Mouse (Mus musculus): ENCODE measurements around the gene Gm11096. TPM values are rescaled to one million over a fixed set of nuclear protein-coding genes. Genes with fewer than 3 reads are reported as not detected.

Gm11096 gene
- polyA plus RNA-seq, 1 experiment, result not detected

DNA sequence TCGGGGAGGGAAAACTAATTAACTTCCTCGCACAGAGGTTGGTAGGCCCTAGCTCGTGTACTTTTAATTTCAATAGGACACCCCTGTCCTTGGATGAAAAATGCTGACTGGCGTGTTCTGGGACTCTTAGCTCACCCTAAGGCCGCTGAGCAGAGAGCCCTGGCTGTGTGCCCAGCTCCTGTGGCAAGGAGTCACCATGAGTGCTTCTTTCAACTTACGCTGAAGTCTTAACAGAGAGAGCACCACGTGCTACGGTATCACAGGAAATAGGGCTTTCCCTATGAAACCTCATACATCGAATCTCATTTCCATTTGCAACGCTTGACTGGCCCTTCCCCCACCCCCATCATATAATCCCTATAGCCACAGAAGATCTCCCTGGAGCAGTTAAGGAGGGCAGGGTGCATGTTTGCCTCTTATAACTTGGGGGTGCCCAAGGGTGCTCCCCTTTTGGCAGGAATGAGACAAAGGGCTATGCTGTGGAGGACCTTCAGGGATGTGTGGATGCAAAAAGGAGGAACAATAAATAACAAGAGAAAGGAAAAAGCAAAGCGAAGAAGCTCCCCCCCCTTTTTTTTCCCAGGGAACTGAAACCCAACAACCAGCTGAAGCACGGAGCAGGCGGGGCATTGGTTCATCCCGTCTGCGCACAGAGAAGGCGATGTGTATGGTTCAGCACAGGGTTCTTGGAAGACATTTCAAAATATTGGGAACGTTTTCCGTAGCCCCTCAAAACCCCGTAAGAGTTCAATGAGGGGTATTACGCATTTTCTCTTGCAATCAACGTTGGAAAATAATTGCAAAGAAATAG, 39.0 kb downstream of the Gm11096 start:
- no peak for TF ChIP-seq POLR2A (IDR thresholded peaks at IDR 0.05; ENCODE audit: low read depth, low read length)
- no peak for TF ChIP-seq CTCF (conservative IDR thresholded peaks at IDR 0.05; ENCODE audit: insufficient read depth, insufficient read length, low read depth, low read length)
- DNase-seq, result peak; percentile 88
- 50% methylated on average over 21 of the region's 21 CpGs for WGBS
- Histone ChIP-seq H3K4me1 (ENCODE audit: control insufficient read depth, insufficient read depth, low read length) (no peaks in the 10 kb centered on the region), H3K4me3 (ENCODE audit: insufficient read depth, low read depth, low read length) (no peak overlapping the region), H3K27ac (ENCODE audit: insufficient read depth, low read depth, low read length) (no peak overlapping the region), H3K36me3 (ENCODE audit: control insufficient read depth, insufficient read depth, low read length) (no peaks in the 10 kb centered on the region), H3K27me3 (replicated peaks; ENCODE audit: control insufficient read depth, insufficient read depth, low read length) (no peaks in the 10 kb centered on the region)

DNA sequence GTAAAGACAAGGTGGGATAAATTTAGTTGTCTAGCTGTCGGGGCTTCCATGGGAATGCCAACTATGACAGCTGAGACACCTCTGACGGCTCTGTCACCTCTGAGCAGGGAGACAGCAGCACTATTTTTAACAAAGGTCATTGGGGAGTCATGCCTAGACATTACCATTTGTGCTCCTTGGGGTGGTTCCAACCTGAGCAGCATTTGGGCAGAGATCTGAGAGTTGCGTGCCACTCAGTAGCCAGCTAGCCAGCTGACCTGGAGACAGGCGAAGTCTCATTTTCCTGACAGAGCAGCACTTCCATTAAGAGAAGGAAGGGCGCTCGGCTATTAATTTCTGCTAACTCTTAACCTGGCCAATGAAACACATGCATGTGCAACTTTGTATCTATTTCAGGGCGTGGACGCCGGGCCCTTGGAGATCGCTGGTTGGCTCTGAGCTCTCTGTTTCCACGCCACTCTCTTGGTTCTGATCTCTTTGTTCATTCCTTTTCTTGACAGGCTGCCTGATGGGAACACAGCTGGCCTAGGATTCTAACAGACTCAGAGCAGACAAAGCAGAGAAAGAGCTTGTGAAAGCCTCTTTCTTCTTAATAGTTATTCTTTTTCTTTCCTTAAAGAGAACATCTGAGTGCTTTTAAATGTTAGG, 40.4 kb downstream of the Gm11096 start:
- Histone ChIP-seq H3K27me3 (replicated peaks; ENCODE audit: control insufficient read depth, insufficient read depth, low read length) (no peaks in the 10 kb centered on the region), H3K36me3 (ENCODE audit: control insufficient read depth, insufficient read depth, low read length) (no peaks in the 10 kb centered on the region), H3K4me3 (ENCODE audit: insufficient read depth, low read depth, low read length) (no peak overlapping the region), H3K4me1 (ENCODE audit: control insufficient read depth, insufficient read depth, low read length) (no peaks in the 10 kb centered on the region), H3K27ac (ENCODE audit: insufficient read depth, low read depth, low read length) (no peak overlapping the region)
- peak; percentile 5 for DNase-seq
- no peak for TF ChIP-seq CTCF (conservative IDR thresholded peaks at IDR 0.05; ENCODE audit: insufficient read depth, insufficient read length, low read depth, low read length)
- WGBS, result 89% methylated on average over 11 of the region's 11 CpGs

GRCm38 (mm10) chr17:81486388-81486787, 44.8 kb downstream of the Gm11096 start:
- H3K4me1 ChIP-seq (ENCODE audit: control insufficient read depth, insufficient read depth, low read length), result no peaks in the 10 kb centered on the region
- H3K27me3 ChIP-seq (replicated peaks; ENCODE audit: control insufficient read depth, insufficient read depth, low read length), result no peaks in the 10 kb centered on the region
- no peak for DNase-seq
- TF ChIP-seq POLR2A (IDR thresholded peaks at IDR 0.05; ENCODE audit: low read depth, low read length) (no peak), CTCF (conservative IDR thresholded peaks at IDR 0.05; ENCODE audit: insufficient read depth, insufficient read length, low read depth, low read length) (no peak)
- H3K36me3 ChIP-seq (ENCODE audit: control insufficient read depth, insufficient read depth, low read length), result no peaks in the 10 kb centered on the region
- 84% methylated on average over 1 of the region's 1 CpGs for WGBS
- no peak overlapping the region for H3K27ac ChIP-seq (ENCODE audit: insufficient read depth, low read depth, low read length)
- no peak overlapping the region for H3K4me3 ChIP-seq (ENCODE audit: insufficient read depth, low read depth, low read length)
